Mouse (Mus musculus): ENCODE data around the gene Chka. TPM values are rescaled to one million over a fixed set of nuclear protein-coding genes. Genes with fewer than 3 reads are reported as not detected.

Chka gene
- polyA plus RNA-seq, 1 experiment from 2014 or later: 65.6 TPM

DNA sequence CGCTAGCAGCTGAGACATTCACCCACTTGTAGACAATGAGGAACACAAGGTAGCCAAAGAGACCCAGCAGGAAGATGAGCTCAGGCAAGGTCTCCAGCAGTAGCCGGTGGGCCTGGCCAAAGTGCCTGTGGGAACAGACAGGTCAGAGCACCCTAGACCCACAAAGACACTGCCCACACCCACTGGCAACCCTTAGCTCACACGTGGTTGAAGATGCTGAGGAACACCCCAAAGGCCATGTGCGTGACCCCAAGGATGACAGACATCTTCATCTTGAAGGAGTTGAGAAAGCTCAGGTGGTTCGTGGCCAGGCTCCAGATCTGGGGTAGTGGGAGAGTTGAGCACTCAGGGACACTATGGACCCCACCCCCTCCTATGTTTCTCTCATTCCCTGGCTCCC, 46.0 kb downstream of the Chka start:
- no peak overlapping the region for H3K9ac ChIP-seq
- 0 out of 2 replicates have a peak, but pooled peaks cover 7% of the 10 kb centered on the region for H3K4me1 ChIP-seq
- peaks cover 12% of the 10 kb centered on the region; the same call in 1 of the 2 replicates for H3K36me3 ChIP-seq (replicated peaks)
- no peak for ATAC-seq (replicated peaks)
- H3K4me2 ChIP-seq: no peak overlapping the region
- 96% methylated on average over 5 of the region's 5 CpGs for WGBS
- H3K27me3 ChIP-seq (replicated peaks): no peaks in the 10 kb centered on the region
- no peak overlapping the region for H3K4me3 ChIP-seq
- no peaks in the 10 kb centered on the region for H3K9me3 ChIP-seq
- H3K27ac ChIP-seq: no peak overlapping the region

DNA sequence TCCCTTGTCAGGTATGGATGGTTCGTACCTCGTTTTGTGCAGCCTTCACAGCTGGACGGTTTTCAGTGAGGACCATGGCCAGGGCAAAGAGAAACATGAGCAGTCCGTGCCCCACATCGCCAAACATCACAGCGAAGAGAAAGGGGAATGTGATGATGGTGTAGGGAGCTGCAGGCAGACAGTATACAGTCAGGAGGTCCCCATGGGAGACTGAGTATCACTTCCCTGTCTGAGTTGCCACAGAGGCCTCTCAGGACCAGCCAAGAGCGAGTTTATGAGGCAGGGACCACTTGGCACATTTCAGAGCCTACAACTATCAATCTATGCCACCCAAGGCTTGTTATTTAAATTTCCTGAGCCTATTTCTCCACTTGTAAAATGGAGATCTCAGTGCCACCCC, 47.4 kb downstream of the Chka start:
- H3K27ac ChIP-seq: no peak overlapping the region
- H3K9me3 ChIP-seq: no peaks in the 10 kb centered on the region
- no peak overlapping the region for H3K4me2 ChIP-seq
- ATAC-seq (replicated peaks): no peak
- WGBS: 88% methylated on average over 7 of the region's 7 CpGs
- 0 out of 2 replicates have a peak, but pooled peaks cover 6% of the 10 kb centered on the region for H3K36me3 ChIP-seq (replicated peaks)
- H3K4me3 ChIP-seq: no peak overlapping the region
- 0 out of 2 replicates have a peak, but pooled peaks cover 7% of the 10 kb centered on the region for H3K4me1 ChIP-seq
- no peaks in the 10 kb centered on the region for H3K27me3 ChIP-seq (replicated peaks)
- no peak overlapping the region for H3K9ac ChIP-seq

DNA sequence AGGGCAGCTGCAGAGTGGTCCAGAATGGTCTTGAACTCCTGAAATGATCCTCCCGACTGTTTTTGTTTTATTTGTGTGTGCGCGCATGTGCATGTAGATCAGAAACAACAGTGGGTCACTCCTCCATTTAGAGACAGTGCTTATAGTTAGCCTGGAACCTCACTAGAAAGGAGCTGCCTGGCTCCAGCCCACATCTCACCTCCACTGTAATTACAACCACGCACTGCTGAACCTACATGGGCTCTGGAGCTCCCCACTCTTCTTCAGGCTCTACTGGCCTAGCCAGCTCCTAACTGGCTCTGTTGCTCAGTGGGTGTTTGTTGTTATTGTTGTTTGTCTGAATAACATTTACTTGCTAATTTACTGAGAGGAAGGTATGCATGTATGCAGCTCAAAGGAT, 48.0 kb downstream of the Chka start:
- no peak for ATAC-seq (replicated peaks)
- WGBS: 95% methylated on average over 4 of the region's 4 CpGs
- Histone ChIP-seq H3K4me3 (no peak overlapping the region), H3K9me3 (no peaks in the 10 kb centered on the region), H3K9ac (no peak overlapping the region), H3K27ac (no peak overlapping the region), H3K4me2 (no peak overlapping the region), H3K4me1 (0 out of 2 replicates have a peak, but pooled peaks cover 7% of the 10 kb centered on the region), H3K27me3 (replicated peaks) (no peaks in the 10 kb centered on the region), H3K36me3 (replicated peaks) (0 out of 2 replicates have a peak, but pooled peaks cover under 1% of the 10 kb centered on the region)

DNA sequence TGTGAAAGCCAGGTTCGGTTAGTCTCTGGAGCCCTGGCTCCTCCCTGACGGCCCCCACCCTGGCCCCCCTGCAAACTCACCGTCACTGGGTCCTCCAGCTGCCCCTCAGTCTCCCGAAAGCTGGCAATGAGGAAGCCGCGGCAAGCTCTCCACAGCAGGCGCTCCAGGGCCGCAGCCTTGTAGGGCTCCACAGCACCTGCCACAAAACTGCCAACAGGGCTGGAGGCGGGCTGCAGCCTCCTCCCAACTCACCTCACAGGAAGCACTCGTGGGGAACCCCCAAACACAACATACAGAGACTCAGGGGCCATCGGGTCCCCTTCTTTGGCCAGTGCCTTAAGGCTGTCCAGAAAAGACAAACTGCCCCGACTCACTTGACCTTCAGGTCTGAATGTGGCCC, 51.4 kb downstream of the Chka start:
- Histone ChIP-seq H3K9me3 (no peaks in the 10 kb centered on the region), H3K4me1 (peaks cover 12% of the 10 kb centered on the region), H3K9ac (no peak overlapping the region), H3K36me3 (replicated peaks) (no peaks in the 10 kb centered on the region), H3K27ac (no peak overlapping the region), H3K27me3 (replicated peaks) (0 out of 2 replicates have a peak, but pooled peaks cover 5% of the 10 kb centered on the region), H3K4me3 (no peak overlapping the region), H3K4me2 (no peak overlapping the region)
- WGBS: 81% methylated on average over 12 of the region's 12 CpGs
- no peak for ATAC-seq (replicated peaks)

DNA sequence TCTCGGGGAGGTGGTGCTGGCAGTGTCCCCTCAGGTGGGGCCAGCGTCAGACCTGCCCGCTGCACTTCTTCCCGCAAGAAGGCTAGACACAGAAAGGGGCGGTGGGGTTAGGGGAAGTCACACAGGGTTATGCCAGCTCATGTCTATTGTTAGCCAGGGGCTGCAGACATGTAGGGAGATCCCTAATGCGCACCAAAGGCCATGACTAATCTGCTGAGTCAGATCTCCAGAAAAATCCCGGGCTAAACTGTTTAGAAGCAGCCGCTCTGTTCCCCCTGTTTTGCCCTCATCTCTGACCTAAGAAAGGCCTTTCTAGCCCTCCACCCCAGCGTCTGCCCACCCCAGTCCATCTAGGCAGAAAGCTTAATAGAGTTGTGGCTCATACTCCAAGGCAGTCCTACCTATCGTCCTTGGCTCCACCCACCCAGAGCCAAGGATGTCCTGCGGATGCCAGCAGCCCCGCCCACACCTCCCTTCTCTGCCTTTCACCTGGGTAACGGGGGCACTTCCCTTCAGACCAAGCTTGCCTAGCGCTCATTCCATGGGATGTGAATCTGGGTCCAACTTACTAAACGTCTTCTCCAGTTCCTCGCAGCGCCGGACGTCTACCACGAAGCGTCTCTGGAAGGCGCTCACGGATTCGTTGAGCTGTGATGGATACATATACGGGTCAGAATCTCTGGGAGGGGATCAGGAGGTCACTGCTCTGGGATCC, 52.2 kb downstream of the Chka start:
- H3K4me1 ChIP-seq: peaks cover 12% of the 10 kb centered on the region
- WGBS: 55% methylated on average over 25 of the region's 25 CpGs

DNA sequence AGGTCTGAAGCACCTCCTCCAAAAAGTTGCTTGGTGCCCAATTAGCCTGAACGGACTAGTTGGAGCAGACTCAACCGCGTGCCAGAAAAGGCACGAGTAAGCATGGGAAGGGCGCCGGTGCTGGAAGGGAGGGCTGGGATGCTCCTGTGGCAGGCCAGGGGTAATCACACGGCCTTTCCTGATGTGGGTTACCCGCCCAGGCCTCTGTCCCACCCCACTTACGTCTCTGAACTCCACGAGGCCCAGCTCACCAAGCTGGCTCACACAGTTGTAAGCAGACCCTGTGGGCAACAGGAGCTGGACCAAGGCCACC, 52.7 kb downstream of the Chka start:
- H3K36me3 ChIP-seq (replicated peaks): peaks cover 3% of the 10 kb centered on the region; the same call in 1 of the 2 replicates
- no peaks in the 10 kb centered on the region for H3K9me3 ChIP-seq
- WGBS: 72% methylated on average over 10 of the region's 10 CpGs
- no peak overlapping the region for H3K27ac ChIP-seq
- H3K9ac ChIP-seq: no peak overlapping the region
- peaks cover 12% of the 10 kb centered on the region for H3K4me1 ChIP-seq
- ATAC-seq (replicated peaks): no peak
- no peak overlapping the region for H3K4me2 ChIP-seq
- H3K27me3 ChIP-seq (replicated peaks): 0 out of 2 replicates have a peak, but pooled peaks cover 5% of the 10 kb centered on the region
- no peak overlapping the region for H3K4me3 ChIP-seq

More for the DNA sequence above, 52.2 kb downstream of the Chka start:
- Histone ChIP-seq H3K4me2 (no peak overlapping the region), H3K4me3 (no peak overlapping the region), H3K27ac (no peak overlapping the region), H3K36me3 (replicated peaks) (peaks cover 3% of the 10 kb centered on the region; the same call in 1 of the 2 replicates), H3K9ac (no peak overlapping the region), H3K27me3 (replicated peaks) (0 out of 2 replicates have a peak, but pooled peaks cover 5% of the 10 kb centered on the region), H3K9me3 (no peaks in the 10 kb centered on the region)
- no peak for ATAC-seq (replicated peaks)

DNA sequence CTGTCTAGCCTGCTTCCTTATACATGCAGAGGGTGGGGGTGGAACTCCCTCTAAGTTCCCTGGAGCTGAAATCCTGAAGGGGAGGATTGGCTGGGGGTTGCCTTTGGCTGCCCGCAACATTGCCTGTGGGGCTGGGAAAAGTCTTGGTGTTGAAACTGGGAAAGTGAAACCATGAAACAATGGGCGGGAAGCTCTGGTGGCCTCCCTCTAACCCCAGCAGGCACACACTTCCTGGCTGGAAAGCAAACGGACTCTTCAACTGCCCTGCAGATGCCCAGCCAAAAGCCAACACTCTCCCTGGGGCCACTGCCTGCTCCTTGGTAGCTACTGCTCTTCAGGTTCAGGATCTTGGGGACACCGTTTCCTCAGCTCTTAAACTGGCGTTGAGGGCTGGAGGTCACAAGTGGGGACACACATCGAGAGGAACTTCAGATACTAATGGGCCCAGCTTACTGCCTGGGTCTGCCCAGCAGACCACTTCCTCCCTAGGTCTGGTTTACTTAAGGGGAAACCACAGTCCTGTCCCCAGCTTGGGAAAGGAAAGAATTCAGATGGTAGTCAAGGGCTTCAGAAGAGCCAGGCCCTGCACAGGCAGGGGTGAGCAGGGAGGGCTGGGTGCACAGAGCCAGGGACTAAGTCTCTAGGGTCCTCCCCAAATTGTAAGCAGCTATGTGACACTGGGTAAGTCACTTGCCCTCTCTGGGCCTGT, 53.8 kb downstream of the Chka start:
- Histone ChIP-seq H3K36me3 (replicated peaks) (peaks cover 3% of the 10 kb centered on the region; the same call in 1 of the 2 replicates), H3K9ac (no peak overlapping the region), H3K9me3 (no peaks in the 10 kb centered on the region), H3K4me2 (0 out of 2 replicates have a peak overlapping the region, but pooled peaks have one; percentile 6), H3K27ac (0 out of 2 replicates have a peak overlapping the region, but pooled peaks have one; percentile 25), H3K4me1 (peaks cover 12% of the 10 kb centered on the region), H3K4me3 (no peak overlapping the region), H3K27me3 (replicated peaks) (0 out of 2 replicates have a peak, but pooled peaks cover 5% of the 10 kb centered on the region)
- ATAC-seq (replicated peaks): no peak
- 60% methylated on average over 6 of the region's 6 CpGs for WGBS

DNA sequence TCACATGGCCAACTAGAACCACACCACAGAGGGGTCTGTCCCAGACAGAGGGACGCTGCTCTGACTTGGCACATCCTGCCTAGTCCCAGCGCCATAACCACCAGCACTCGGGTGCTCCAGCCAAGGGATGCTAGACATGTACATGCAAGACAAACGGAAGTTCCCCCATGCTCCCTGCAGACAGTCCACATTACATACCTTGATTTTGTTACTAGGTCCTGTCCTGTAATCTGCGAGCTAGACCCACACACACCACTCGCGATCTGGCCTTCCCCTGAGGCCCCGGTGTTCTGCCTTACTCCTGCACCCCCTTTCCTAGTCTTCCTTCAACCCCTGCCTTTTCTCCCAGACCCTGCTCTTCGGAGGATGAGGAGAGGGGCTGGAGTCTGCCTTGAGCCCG, 54.8 kb downstream of the Chka start:
- Histone ChIP-seq H3K9ac (peak overlapping the region; percentile 24; the same call in 1 of the 2 replicates), H3K27me3 (replicated peaks) (0 out of 2 replicates have a peak, but pooled peaks cover 5% of the 10 kb centered on the region), H3K36me3 (replicated peaks) (peaks cover 3% of the 10 kb centered on the region; the same call in 1 of the 2 replicates), H3K27ac (no peak overlapping the region), H3K4me1 (peaks cover 18% of the 10 kb centered on the region), H3K4me3 (peak overlapping the region; percentile 40), H3K4me2 (peak overlapping the region; percentile 57), H3K9me3 (no peaks in the 10 kb centered on the region)
- no peak for ATAC-seq (replicated peaks)
- WGBS: 50% methylated on average over 10 of the region's 10 CpGs

DNA sequence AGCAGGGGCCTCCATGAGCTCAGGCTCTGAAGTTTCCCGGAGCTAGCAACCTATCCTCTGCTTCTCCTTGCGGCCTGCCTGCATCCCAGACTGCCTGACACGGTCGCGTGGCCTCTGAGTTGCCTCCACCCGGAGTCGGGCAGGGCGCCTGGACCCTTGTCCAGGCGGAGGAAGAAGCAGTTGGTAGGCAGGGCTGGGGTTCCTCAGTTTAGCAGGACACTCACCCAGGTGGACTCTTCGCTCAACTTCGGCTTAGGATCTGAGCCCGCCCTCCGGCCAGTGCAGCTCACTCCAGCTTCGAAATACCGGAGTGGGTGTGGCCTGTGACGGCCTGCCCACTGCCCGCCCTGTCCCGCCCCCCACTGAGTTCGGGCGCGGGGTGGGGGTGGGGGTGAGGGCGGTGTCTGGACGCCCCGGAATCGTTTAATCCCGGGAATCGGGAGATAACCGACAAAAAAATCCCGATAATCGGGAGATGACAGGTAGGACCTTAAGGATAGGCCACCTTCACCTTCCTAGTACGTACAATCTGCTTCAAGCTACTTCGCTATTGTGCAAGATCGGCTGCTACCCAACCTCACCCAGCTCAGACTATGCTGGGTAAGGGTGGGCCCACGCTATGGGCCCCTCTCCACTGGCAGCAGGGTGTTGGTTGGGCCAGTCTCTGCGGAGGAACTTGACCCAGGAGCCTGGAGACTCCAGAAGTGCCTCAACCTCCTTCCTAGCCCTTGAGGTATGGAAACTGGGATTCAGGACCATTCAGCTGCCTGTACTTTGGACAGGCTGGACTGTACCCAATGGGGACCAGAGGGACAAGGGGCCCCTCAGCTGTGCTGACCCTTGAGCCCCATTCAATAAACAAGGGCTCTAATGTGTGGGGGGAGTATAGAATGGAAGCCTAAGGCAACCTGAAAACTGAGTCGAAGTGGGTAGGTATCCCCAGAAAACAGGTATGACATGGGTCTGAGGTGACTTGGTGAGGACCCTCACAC, 55.5 kb downstream of the Chka start, which contains the start of gene Tcirg1:
Gene Tcirg1 (minus strand): TSS at position 339 of the 992 bp plus-strand sequence.
- H3K4me2 ChIP-seq: peak within 1 kb of the TSS; percentile 57
- WGBS: 6% methylated on average over 36 of the region's 36 CpGs
- H3K9ac ChIP-seq: peak within 1 kb of the TSS; percentile 24
- H3K9me3 ChIP-seq: no peaks in the 10 kb centered on the region
- peak; percentile 64; the same call in 1 of the 2 replicates for ATAC-seq (replicated peaks)
- no peak within 1 kb of the TSS for H3K27ac ChIP-seq
- peak within 1 kb of the TSS; percentile 40 for H3K4me3 ChIP-seq
- 0 out of 2 replicates have a peak, but pooled peaks cover 5% of the 10 kb centered on the region for H3K27me3 ChIP-seq (replicated peaks)
- peaks cover 3% of the 10 kb centered on the region; the same call in 1 of the 2 replicates for H3K36me3 ChIP-seq (replicated peaks)
- H3K4me1 ChIP-seq: peaks cover 26% of the 10 kb centered on the region

DNA sequence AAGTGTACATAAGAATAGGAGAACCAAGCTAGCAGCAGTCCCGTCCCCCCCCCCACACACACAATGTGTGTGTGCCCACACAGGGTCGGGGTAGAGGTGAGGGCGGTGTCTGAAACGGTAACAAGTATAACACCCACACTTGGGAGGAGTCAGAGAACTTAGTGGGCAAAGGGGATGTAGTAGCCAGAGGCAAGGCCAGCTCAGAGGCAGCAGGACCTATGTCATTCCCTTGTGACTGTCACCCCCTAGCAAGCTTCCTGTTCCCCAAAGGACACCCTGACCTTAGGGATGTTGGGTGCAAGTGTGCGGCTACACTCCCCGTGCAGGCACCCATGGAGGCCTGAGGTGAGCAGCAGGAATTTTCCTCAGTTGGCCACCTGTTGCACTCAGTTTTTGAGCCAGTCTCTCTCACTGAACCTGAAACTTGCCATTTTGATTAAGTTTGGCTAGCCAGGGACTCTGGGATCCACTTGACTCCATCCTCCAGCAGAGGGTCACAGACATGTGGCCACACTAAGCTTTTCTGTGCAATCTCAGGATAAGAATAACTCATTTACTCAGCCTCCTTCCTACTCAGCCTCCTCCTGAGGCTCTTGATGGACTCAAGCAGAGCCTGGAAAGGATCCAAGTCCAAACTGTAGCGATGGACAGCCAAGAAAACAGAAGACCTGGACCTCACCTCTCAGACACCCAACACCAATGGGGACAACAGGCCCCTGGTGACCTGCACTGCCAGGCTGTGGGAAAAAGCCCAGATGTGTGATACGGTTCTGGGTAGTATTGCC, 56.5 kb downstream of the Chka start:
- peaks cover 3% of the 10 kb centered on the region; the same call in 1 of the 2 replicates for H3K36me3 ChIP-seq (replicated peaks)
- H3K9ac ChIP-seq: no peak overlapping the region
- peaks cover 27% of the 10 kb centered on the region for H3K4me1 ChIP-seq
- 87% methylated on average over 8 of the region's 8 CpGs for WGBS
- ATAC-seq (replicated peaks): no peak
- H3K27ac ChIP-seq: no peak overlapping the region
- peak overlapping the region; percentile 57; the same call in 1 of the 2 replicates for H3K4me2 ChIP-seq
- 0 out of 2 replicates have a peak, but pooled peaks cover 5% of the 10 kb centered on the region for H3K27me3 ChIP-seq (replicated peaks)
- H3K4me3 ChIP-seq: no peak overlapping the region
- no peaks in the 10 kb centered on the region for H3K9me3 ChIP-seq

DNA sequence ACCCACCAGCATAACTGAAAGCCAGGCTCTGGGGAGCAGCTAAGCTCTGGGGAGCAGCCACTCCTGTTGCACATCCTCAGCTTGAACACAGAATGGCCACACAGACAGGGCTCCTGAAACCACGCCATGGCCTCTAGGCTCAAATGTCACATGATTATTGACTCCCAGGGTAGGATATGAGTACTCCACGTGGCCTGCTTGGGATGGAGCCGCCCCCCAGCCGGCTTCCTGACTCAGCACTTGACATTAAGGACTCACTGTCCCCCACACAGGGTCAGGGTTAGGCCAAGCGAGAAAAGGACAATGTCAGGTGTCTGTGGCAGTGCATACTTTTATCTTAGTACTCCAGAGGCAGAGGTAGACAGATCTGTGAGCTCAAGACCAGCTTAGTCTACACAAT, 58.6 kb downstream of the Chka start:
- H3K9me3 ChIP-seq: no peaks in the 10 kb centered on the region
- 83% methylated on average over 5 of the region's 5 CpGs for whole genome bisulfite sequencing
- peaks cover 35% of the 10 kb centered on the region for H3K4me1 ChIP-seq
- H3K27ac ChIP-seq: no peak overlapping the region
- H3K4me3 ChIP-seq: no peak overlapping the region
- H3K9ac ChIP-seq: no peak overlapping the region
- H3K36me3 ChIP-seq (replicated peaks): peaks cover 3% of the 10 kb centered on the region; the same call in 1 of the 2 replicates
- H3K4me2 ChIP-seq: no peak overlapping the region
- ATAC-seq (replicated peaks): no peak
- H3K27me3 ChIP-seq (replicated peaks): 0 out of 2 replicates have a peak, but pooled peaks cover 5% of the 10 kb centered on the region

All from midbrain, embryonic 15.5 days (tissue).